21 mouse cellular contexts compared by ENCODE assay signal in genomic region chr5:23816681-23817080, GRCm38 (mm10). TPM values are rescaled to one million over a fixed set of nuclear protein-coding genes. Genes with fewer than 3 reads are reported as not detected.
DNase-seq lines count a peak whose midpoint lies in the region; ATAC-seq and TF ChIP-seq lines count a peak whose summit lies in the region.
"Had no signal": no experiment of that assay in that cellular context is flagged by ENCODE, and none has a peak within 500 bp of the region (broad histone marks: within the 10 kb centered on the region; RNA-seq: fewer than 3 reads in every experiment).

No protein-coding gene starts in this region.

- H3K27me3 ChIP-seq in heart, adult 2 months (ENCODE audit: control insufficient read depth, insufficient read depth, low read length), result no peaks in the 10 kb centered on the region
- H3K27me3 ChIP-seq in intestine, embryonic 14.5 days (replicated peaks; ENCODE audit: control insufficient read depth, insufficient read depth, low read length), result no peaks in the 10 kb centered on the region
- H3K27me3 ChIP-seq in intestine, embryonic 16.5 days (replicated peaks; ENCODE audit: control insufficient read depth, insufficient read depth, low read length), result no peaks in the 10 kb centered on the region
- H3K27me3 ChIP-seq: CH12.LX; forebrain, embryonic 13.5 days; heart, embryonic 13.5 days; Patski had no signal

- H3K9me3 ChIP-seq in intestine, embryonic 14.5 days (ENCODE audit: control insufficient read depth, low read length), result no peaks in the 10 kb centered on the region
- no peaks in the 10 kb centered on the region for H3K9me3 ChIP-seq in intestine, embryonic 16.5 days (ENCODE audit: control insufficient read depth, low read length)
- H3K9me3 ChIP-seq: forebrain, embryonic 13.5 days; heart, embryonic 13.5 days had no signal

- H3K27ac ChIP-seq in heart, adult 2 months, result no peak overlapping the region
- H3K27ac ChIP-seq in intestine, embryonic 14.5 days (ENCODE audit: low read depth), result no peak overlapping the region
- no peak overlapping the region for H3K27ac ChIP-seq in intestine, embryonic 16.5 days (ENCODE audit: low read length)
- H3K27ac ChIP-seq in layer of hippocampus, adult 2 months, result peak overlapping the region; percentile 15; the same call in 1 of the 2 replicates
- H3K27ac ChIP-seq: embryonic facial prominence, embryonic 10.5 days; forebrain, embryonic 13.5 days; heart, embryonic 13.5 days; hindbrain, embryonic 10.5 days; hindbrain, embryonic 14.5 days had no signal

- H3K9ac ChIP-seq in heart, adult 2 months (ENCODE audit: low read depth, low read length), result no peak overlapping the region
- H3K9ac ChIP-seq in intestine, embryonic 14.5 days (ENCODE audit: low read length), result no peak overlapping the region
- H3K9ac ChIP-seq in intestine, embryonic 16.5 days (ENCODE audit: low read depth, low read length), result no peak overlapping the region
- H3K9ac ChIP-seq: forebrain, embryonic 13.5 days; heart, embryonic 13.5 days; hindbrain, embryonic 14.5 days had no signal

- no peaks in the 10 kb centered on the region for H3K79me2 ChIP-seq in heart, adult 2 months (replicated peaks; ENCODE audit: control insufficient read depth, insufficient read depth, low read length)

- TF ChIP-seq CTCF in heart, adult 2 months (IDR thresholded peaks at IDR 0.05), result no peak
- TF ChIP-seq CTCF in layer of hippocampus, adult 2 months (conservative IDR thresholded peaks at IDR 0.05), result no peak

- peak; percentile 86 for DNase-seq in heart, adult 11 months
- DNase-seq in heart, adult 2 months, result no peak
- peak; percentile 39 for DNase-seq in intestine, embryonic 14.5 days (ENCODE audit: low spot score)
- DNase-seq in layer of hippocampus, adult 2 months (ENCODE audit: low spot score in 2 of 2), result no peak
- no peak for DNase-seq in layer of hippocampus, postnatal 14 days (ENCODE audit: low spot score in 2 of 2)
- no peak for DNase-seq in urinary bladder, postnatal 36 days (ENCODE audit: low spot score in 2 of 2)
- DNase-seq: adrenal gland, postnatal 14 days; cerebellum, adult 18-20 months; cerebellum, adult 9-11 months; cerebellum, postnatal 36 days; gastrocnemius, postnatal 10 days had no signal

- intact Hi-C loops in heart, adult 2 months (cut with DNase I), result no loop called here

- no peaks in the 10 kb centered on the region for H3K4me1 ChIP-seq in heart, adult 2 months (ENCODE audit: control insufficient read depth, insufficient read depth, low read length)
- no peaks in the 10 kb centered on the region for H3K4me1 ChIP-seq in intestine, embryonic 14.5 days (replicated peaks; ENCODE audit: control insufficient read depth, insufficient read depth, low read length)
- H3K4me1 ChIP-seq in intestine, embryonic 16.5 days (ENCODE audit: control insufficient read depth, insufficient read depth, low read length), result no peaks in the 10 kb centered on the region
- H3K4me1 ChIP-seq: embryonic facial prominence, embryonic 10.5 days; forebrain, embryonic 13.5 days; heart, embryonic 13.5 days; hindbrain, embryonic 10.5 days had no signal

- 78% methylated on average over 15 of the region's 15 CpGs for WGBS in heart, adult 2 months
- WGBS in intestine, embryonic 14.5 days, result 92% methylated on average over 15 of the region's 15 CpGs
- WGBS in intestine, embryonic 16.5 days, result 91% methylated on average over 15 of the region's 15 CpGs

- TF ChIP-seq POLR2A in heart, adult 2 months (IDR thresholded peaks at IDR 0.05; ENCODE audit: insufficient read depth, low read depth, low read length), result no peak

- no peak overlapping the region for H3K4me2 ChIP-seq in intestine, embryonic 14.5 days (ENCODE audit: low read length)
- no peak overlapping the region for H3K4me2 ChIP-seq in intestine, embryonic 16.5 days (ENCODE audit: low read depth, low read length)
- H3K4me2 ChIP-seq: forebrain, embryonic 13.5 days; heart, embryonic 13.5 days; hindbrain, embryonic 14.5 days had no signal

- no peak overlapping the region for H3K4me3 ChIP-seq in heart, adult 2 months
- no peak overlapping the region for H3K4me3 ChIP-seq in intestine, embryonic 14.5 days (ENCODE audit: low read depth, low read length)
- no peak overlapping the region for H3K4me3 ChIP-seq in intestine, embryonic 16.5 days (ENCODE audit: low read length)
- no peak overlapping the region for H3K4me3 ChIP-seq in layer of hippocampus, adult 2 months
- H3K4me3 ChIP-seq: embryonic facial prominence, embryonic 10.5 days; forebrain, embryonic 13.5 days; heart, embryonic 13.5 days; hindbrain, embryonic 10.5 days had no signal

- no peaks in the 10 kb centered on the region for H3K36me3 ChIP-seq in heart, adult 2 months (ENCODE audit: control insufficient read depth, insufficient read depth, low read length)
- peaks cover 70% of the 10 kb centered on the region for H3K36me3 ChIP-seq in intestine, embryonic 14.5 days (ENCODE audit: control insufficient read depth, insufficient read depth, low read length)
- H3K36me3 ChIP-seq in intestine, embryonic 16.5 days (ENCODE audit: control insufficient read depth, insufficient read depth, low read length), result peaks cover 34% of the 10 kb centered on the region

- no peak for TF ChIP-seq EP300 in heart, adult 2 months (IDR thresholded peaks at IDR 0.05; ENCODE audit: insufficient read depth, low read depth, low read length)

- no peak for ATAC-seq in intestine, embryonic 14.5 days (replicated peaks; ENCODE audit: low FRiP score, low TSS enrichment, low read depth)
- ATAC-seq in intestine, embryonic 16.5 days, result no peak
- ATAC-seq: activated CD4-positive, CD25-positive, alpha-beta regulatory T cell, adult 4 months; forebrain, embryonic 13.5 days; intestine, postnatal 0 days; Patski had no signal

RNA-seq across cellular contexts. Expression of gene Tomm7, which starts 27.3 kb away (rescaled TPM):
- 100 to 1,000 TPM; 105 to 110 TPM for total RNA-seq in heart, adult 2 months (2021)
- 52.1 and 60.7 TPM in 2 replicates for polyA plus RNA-seq in heart, adult 2 months (2012; rRNA removed)
- polyA plus RNA-seq in intestine, embryonic 14.5 days (2014; fragmentation: Nextera tagmentation; extraction: Ambion mirVana), result 141 and 152 TPM in 2 replicates
- 119 and 123 TPM in 2 replicates for polyA plus RNA-seq in intestine, embryonic 16.5 days (2015; fragmentation: Nextera tagmentation; extraction: Ambion mirVana)
- 10 to 100 TPM; 73.7 to 80.6 TPM for total RNA-seq in layer of hippocampus, adult 2 months (2021)
- 10 to 100 TPM; 77.6 to 85.5 TPM for total RNA-seq in layer of hippocampus, postnatal 14 days (2021)

RNA-seq across cellular contexts. Expression of gene Rint1, which starts 29.2 kb away (rescaled TPM):
- 10 to 100 TPM; 12.9 to 14.7 TPM for total RNA-seq in heart, adult 2 months (2021)
- 6.9 and 13.6 TPM in 2 replicates for polyA plus RNA-seq in heart, adult 2 months (2012; rRNA removed)
- polyA plus RNA-seq in intestine, embryonic 14.5 days (2014; fragmentation: Nextera tagmentation; extraction: Ambion mirVana), result 29.6 and 31.1 TPM in 2 replicates
- 28.0 and 30.5 TPM in 2 replicates for polyA plus RNA-seq in intestine, embryonic 16.5 days (2015; fragmentation: Nextera tagmentation; extraction: Ambion mirVana)
- 10 to 100 TPM; 21.0 to 22.9 TPM for total RNA-seq in layer of hippocampus, adult 2 months (2021)
- 10 to 100 TPM; 20.7 to 22.8 TPM for total RNA-seq in layer of hippocampus, postnatal 14 days (2021)

RNA-seq across cellular contexts. Expression of gene Pus7, which starts 33.2 kb away (rescaled TPM):
- total RNA-seq in heart, adult 2 months (2021), result 1 to 10 TPM; 8.2 to 8.5 TPM
- polyA plus RNA-seq in heart, adult 2 months (2012; rRNA removed), result 3.4 and 4.7 TPM in 2 replicates
- polyA plus RNA-seq in intestine, embryonic 14.5 days (2014; fragmentation: Nextera tagmentation; extraction: Ambion mirVana), result 36.3 and 44.2 TPM in 2 replicates
- polyA plus RNA-seq in intestine, embryonic 16.5 days (2015; fragmentation: Nextera tagmentation; extraction: Ambion mirVana), result 26.7 and 29.6 TPM in 2 replicates
- total RNA-seq in layer of hippocampus, adult 2 months (2021), result 10 to 100 TPM; 14.6 to 17.7 TPM
- total RNA-seq in layer of hippocampus, postnatal 14 days (2021), result 10 to 100 TPM; 21.6 to 22.9 TPM

Comparison
In these comparisons a context has a peak if more than half of its experiments do, and no peak if none do; other contexts are left out.
1. DNase-seq: peak in heart, adult 11 months (single experiment) and intestine, embryonic 14.5 days (single experiment); none in heart, adult 2 months (0 of 2), layer of hippocampus, adult 2 months (0 of 2), layer of hippocampus, postnatal 14 days (0 of 2) and urinary bladder, postnatal 36 days (0 of 2).